Mouse (Mus musculus): Measurements from ENCODE around the gene Cx3cr1. TPM values are rescaled to one million over a fixed set of nuclear protein-coding genes. Genes with fewer than 3 reads are reported as not detected.
A peak's percentile ranks its signal among the peaks of the same experiment; 100 is the strongest.

Cx3cr1 gene
- polyA plus RNA-seq, 1 experiment from 2014 or later, result 7.0 TPM

- 59% methylated on average over 7 of the region's 7 CpGs for WGBS
- Histone ChIP-seq H3K4me2 (no peak overlapping the region), H3K4me3 (ENCODE audit: low read depth, low read length) (no peak overlapping the region), H3K4me1 (replicated peaks; ENCODE audit: control insufficient read depth, insufficient read depth, low read length) (no peaks in the 10 kb centered on the region), H3K9me3 (ENCODE audit: control insufficient read depth, low read length) (no peaks in the 10 kb centered on the region), H3K9ac (ENCODE audit: low read depth, low read length) (no peak overlapping the region), H3K27me3 (replicated peaks; ENCODE audit: control insufficient read depth, insufficient read depth, low read length) (no peaks in the 10 kb centered on the region), H3K36me3 (ENCODE audit: control insufficient read depth, insufficient read depth, low read length) (no peaks in the 10 kb centered on the region), H3K27ac (ENCODE audit: low read depth, low read length) (no peak overlapping the region)
- DNase-seq (ENCODE audit: low spot score) (no peak), ATAC-seq (replicated peaks; ENCODE audit: low FRiP score) (no peak)
Observed at GRCm38 (mm10) chr9:120079901-120080300, 10.2 kb upstream of the Cx3cr1 start.

- no peak overlapping the region for H3K9ac ChIP-seq (ENCODE audit: low read depth, low read length)
- H3K36me3 ChIP-seq (ENCODE audit: control insufficient read depth, insufficient read depth, low read length), result no peaks in the 10 kb centered on the region
- ATAC-seq (replicated peaks; ENCODE audit: low FRiP score) (no peak), DNase-seq (ENCODE audit: low spot score) (no peak)
- no peaks in the 10 kb centered on the region for H3K4me1 ChIP-seq (replicated peaks; ENCODE audit: control insufficient read depth, insufficient read depth, low read length)
- no peaks in the 10 kb centered on the region for H3K9me3 ChIP-seq (ENCODE audit: control insufficient read depth, low read length)
- no peak overlapping the region for H3K4me3 ChIP-seq (ENCODE audit: low read depth, low read length)
- no peak overlapping the region for H3K27ac ChIP-seq (ENCODE audit: low read depth, low read length)
- 70% methylated on average over 3 of the region's 3 CpGs for WGBS
- no peaks in the 10 kb centered on the region for H3K27me3 ChIP-seq (replicated peaks; ENCODE audit: control insufficient read depth, insufficient read depth, low read length)
- H3K4me2 ChIP-seq, result no peak overlapping the region
Observed at GRCm38 (mm10) chr9:120078241-120078640, 8.6 kb upstream of the Cx3cr1 start.

- WGBS, result 78% methylated on average over 7 of the region's 7 CpGs
- no peak overlapping the region for H3K4me3 ChIP-seq (ENCODE audit: low read depth, low read length)
- no peak overlapping the region for H3K9ac ChIP-seq (ENCODE audit: low read depth, low read length)
- H3K27ac ChIP-seq (ENCODE audit: low read depth, low read length), result no peak overlapping the region
- ATAC-seq (replicated peaks; ENCODE audit: low FRiP score) (no peak), DNase-seq (ENCODE audit: low spot score) (no peak)
- no peaks in the 10 kb centered on the region for H3K36me3 ChIP-seq (ENCODE audit: control insufficient read depth, insufficient read depth, low read length)
- H3K4me2 ChIP-seq, result no peak overlapping the region
- no peaks in the 10 kb centered on the region for H3K27me3 ChIP-seq (replicated peaks; ENCODE audit: control insufficient read depth, insufficient read depth, low read length)
- no peaks in the 10 kb centered on the region for H3K9me3 ChIP-seq (ENCODE audit: control insufficient read depth, low read length)
- no peaks in the 10 kb centered on the region for H3K4me1 ChIP-seq (replicated peaks; ENCODE audit: control insufficient read depth, insufficient read depth, low read length)
Observed at GRCm38 (mm10) chr9:120074516-120074915, 4.8 kb upstream of the Cx3cr1 start.

GRCm38 (mm10) chr9:120073169-120073568, 3.5 kb upstream of the Cx3cr1 start:
- peak; percentile 51; the same call in 1 of the 2 replicates for ATAC-seq (replicated peaks; ENCODE audit: low FRiP score)
- no peaks in the 10 kb centered on the region for H3K9me3 ChIP-seq (ENCODE audit: control insufficient read depth, low read length)
- H3K4me2 ChIP-seq, result no peak overlapping the region
- no peaks in the 10 kb centered on the region for H3K4me1 ChIP-seq (replicated peaks; ENCODE audit: control insufficient read depth, insufficient read depth, low read length)
- H3K36me3 ChIP-seq (ENCODE audit: control insufficient read depth, insufficient read depth, low read length), result no peaks in the 10 kb centered on the region
- 22% methylated on average over 3 of the region's 3 CpGs for WGBS
- peak; percentile 73 for DNase-seq (ENCODE audit: low spot score)
- H3K9ac ChIP-seq (ENCODE audit: low read depth, low read length), result no peak overlapping the region
- no peaks in the 10 kb centered on the region for H3K27me3 ChIP-seq (replicated peaks; ENCODE audit: control insufficient read depth, insufficient read depth, low read length)
- H3K4me3 ChIP-seq (ENCODE audit: low read depth, low read length), result no peak overlapping the region
- no peak overlapping the region for H3K27ac ChIP-seq (ENCODE audit: low read depth, low read length)

- H3K36me3 ChIP-seq (ENCODE audit: control insufficient read depth, insufficient read depth, low read length), result no peaks in the 10 kb centered on the region
- WGBS, result 82% methylated on average over 2 of the region's 2 CpGs
- H3K4me3 ChIP-seq (ENCODE audit: low read depth, low read length), result no peak overlapping the region
- ATAC-seq (replicated peaks; ENCODE audit: low FRiP score), result no peak
- H3K4me1 ChIP-seq (replicated peaks; ENCODE audit: control insufficient read depth, insufficient read depth, low read length), result no peaks in the 10 kb centered on the region
- no peak overlapping the region for H3K27ac ChIP-seq (ENCODE audit: low read depth, low read length)
- no peak overlapping the region for H3K4me2 ChIP-seq
- H3K9me3 ChIP-seq (ENCODE audit: control insufficient read depth, low read length), result no peaks in the 10 kb centered on the region
- no peaks in the 10 kb centered on the region for H3K27me3 ChIP-seq (replicated peaks; ENCODE audit: control insufficient read depth, insufficient read depth, low read length)
- H3K9ac ChIP-seq (ENCODE audit: low read depth, low read length), result no peak overlapping the region
- no peak for DNase-seq (ENCODE audit: low spot score)
Observed at GRCm38 (mm10) chr9:120071251-120071650, 1.6 kb upstream of the Cx3cr1 start.

- Histone ChIP-seq H3K4me3 (ENCODE audit: low read depth, low read length) (no peak overlapping the region), H3K4me1 (replicated peaks; ENCODE audit: control insufficient read depth, insufficient read depth, low read length) (no peaks in the 10 kb centered on the region), H3K36me3 (ENCODE audit: control insufficient read depth, insufficient read depth, low read length) (no peaks in the 10 kb centered on the region), H3K9ac (ENCODE audit: low read depth, low read length) (no peak overlapping the region), H3K9me3 (ENCODE audit: control insufficient read depth, low read length) (no peaks in the 10 kb centered on the region), H3K27ac (ENCODE audit: low read depth, low read length) (no peak overlapping the region), H3K27me3 (replicated peaks; ENCODE audit: control insufficient read depth, insufficient read depth, low read length) (no peaks in the 10 kb centered on the region), H3K4me2 (no peak overlapping the region)
- DNase-seq (ENCODE audit: low spot score) (no peak), ATAC-seq (replicated peaks; ENCODE audit: low FRiP score) (no peak)
- WGBS, result 35% methylated on average over 10 of the region's 10 CpGs
Observed at GRCm38 (mm10) chr9:120068047-120068446, 1.6 kb downstream of the Cx3cr1 start.

GRCm38 (mm10) chr9:120067609-120068008, 2.1 kb downstream of the Cx3cr1 start:
- no peak overlapping the region for H3K27ac ChIP-seq (ENCODE audit: low read depth, low read length)
- no peaks in the 10 kb centered on the region for H3K9me3 ChIP-seq (ENCODE audit: control insufficient read depth, low read length)
- DNase-seq (ENCODE audit: low spot score), result no peak
- H3K4me2 ChIP-seq, result no peak overlapping the region
- H3K4me1 ChIP-seq (replicated peaks; ENCODE audit: control insufficient read depth, insufficient read depth, low read length), result no peaks in the 10 kb centered on the region
- no peaks in the 10 kb centered on the region for H3K36me3 ChIP-seq (ENCODE audit: control insufficient read depth, insufficient read depth, low read length)
- H3K9ac ChIP-seq (ENCODE audit: low read depth, low read length), result no peak overlapping the region
- ATAC-seq (replicated peaks; ENCODE audit: low FRiP score), result no peak
- H3K4me3 ChIP-seq (ENCODE audit: low read depth, low read length), result no peak overlapping the region
- no peaks in the 10 kb centered on the region for H3K27me3 ChIP-seq (replicated peaks; ENCODE audit: control insufficient read depth, insufficient read depth, low read length)
- WGBS, result 83% methylated on average over 2 of the region's 2 CpGs

GRCm38 (mm10) chr9:120064317-120064716, 5.4 kb downstream of the Cx3cr1 start:
- 61% methylated on average over 4 of the region's 4 CpGs for WGBS
- ATAC-seq (replicated peaks; ENCODE audit: low FRiP score) (no peak), DNase-seq (ENCODE audit: low spot score) (no peak)
- H3K4me1 ChIP-seq (replicated peaks; ENCODE audit: control insufficient read depth, insufficient read depth, low read length), result no peaks in the 10 kb centered on the region
- H3K36me3 ChIP-seq (ENCODE audit: control insufficient read depth, insufficient read depth, low read length), result no peaks in the 10 kb centered on the region
- H3K27ac ChIP-seq (ENCODE audit: low read depth, low read length), result no peak overlapping the region
- H3K9ac ChIP-seq (ENCODE audit: low read depth, low read length), result no peak overlapping the region
- no peaks in the 10 kb centered on the region for H3K27me3 ChIP-seq (replicated peaks; ENCODE audit: control insufficient read depth, insufficient read depth, low read length)
- no peak overlapping the region for H3K4me3 ChIP-seq (ENCODE audit: low read depth, low read length)
- H3K4me2 ChIP-seq, result no peak overlapping the region
- no peaks in the 10 kb centered on the region for H3K9me3 ChIP-seq (ENCODE audit: control insufficient read depth, low read length)

- no peak for ATAC-seq (replicated peaks; ENCODE audit: low FRiP score)
- WGBS, result 56% methylated on average over 3 of the region's 3 CpGs
- DNase-seq (ENCODE audit: low spot score), result no peak
- Histone ChIP-seq H3K27me3 (replicated peaks; ENCODE audit: control insufficient read depth, insufficient read depth, low read length) (no peaks in the 10 kb centered on the region), H3K36me3 (ENCODE audit: control insufficient read depth, insufficient read depth, low read length) (no peaks in the 10 kb centered on the region), H3K27ac (ENCODE audit: low read depth, low read length) (no peak overlapping the region), H3K4me2 (no peak overlapping the region), H3K4me1 (replicated peaks; ENCODE audit: control insufficient read depth, insufficient read depth, low read length) (no peaks in the 10 kb centered on the region), H3K4me3 (ENCODE audit: low read depth, low read length) (no peak overlapping the region), H3K9me3 (ENCODE audit: control insufficient read depth, low read length) (no peaks in the 10 kb centered on the region), H3K9ac (ENCODE audit: low read depth, low read length) (no peak overlapping the region)
Observed at GRCm38 (mm10) chr9:120058730-120059129, 10.9 kb downstream of the Cx3cr1 start.
